Comparison of ENCODE assay signal across 7 mouse cellular contexts in genomic region chr8:84255858-84256257, GRCm38 (mm10). TPM values are rescaled to one million over a fixed set of nuclear protein-coding genes. Genes with fewer than 3 reads are reported as not detected.
DNase-seq lines count a peak whose midpoint lies in the region; ATAC-seq and TF ChIP-seq lines count a peak whose summit lies in the region.

No protein-coding gene starts in this region.

- no peak for TF ChIP-seq CTCF in embryonic fibroblast, embryonic 13.5 days (IDR thresholded peaks at IDR 0.05; ENCODE audit: borderline replicate concordance, insufficient read depth, low read length)

- H3K4me3 ChIP-seq in neural tube, embryonic 11.5 days (ENCODE audit: low read depth, low read length): peak overlapping the region; percentile 81; the same call in 1 of the 2 replicates
- peak overlapping the region; percentile 64 for H3K4me3 ChIP-seq in embryonic fibroblast, embryonic 13.5 days (ENCODE audit: insufficient read depth, low read length)
- H3K4me3 ChIP-seq in limb, embryonic 13.5 days: peak overlapping the region; percentile 85
- H3K4me3 ChIP-seq in stomach, embryonic 14.5 days (ENCODE audit: low read depth, low read length): peak overlapping the region; percentile 79; the same call in 1 of the 2 replicates

- H3K4me1 ChIP-seq in neural tube, embryonic 11.5 days (ENCODE audit: control insufficient read depth, insufficient read depth, low read length): peaks cover 9% of the 10 kb centered on the region; the same call in 1 of the 2 replicates
- peaks cover 5% of the 10 kb centered on the region; the same call in 1 of the 2 replicates for H3K4me1 ChIP-seq in embryonic fibroblast, embryonic 13.5 days (ENCODE audit: control insufficient read depth, insufficient read depth, low read length)
- H3K4me1 ChIP-seq in limb, embryonic 13.5 days: peaks cover 16% of the 10 kb centered on the region
- peaks cover 11% of the 10 kb centered on the region for H3K4me1 ChIP-seq in stomach, embryonic 14.5 days (ENCODE audit: control insufficient read depth, insufficient read depth, low read length)

- peak overlapping the region; percentile 98 for H3K4me2 ChIP-seq in neural tube, embryonic 11.5 days (ENCODE audit: low read depth)
- H3K4me2 ChIP-seq in limb, embryonic 13.5 days (replicated peaks): peak overlapping the region; percentile 94
- H3K4me2 ChIP-seq in stomach, embryonic 14.5 days (replicated peaks; ENCODE audit: low read depth, low read length): peak overlapping the region; percentile 89

- no peak overlapping the region for H3K27ac ChIP-seq in neural tube, embryonic 11.5 days (ENCODE audit: low read depth, low read length)
- no peak overlapping the region for H3K27ac ChIP-seq in embryonic fibroblast, embryonic 13.5 days (ENCODE audit: insufficient read depth, low read length)
- H3K27ac ChIP-seq in limb, embryonic 13.5 days: peak overlapping the region; percentile 58; the same call in 1 of the 2 replicates
- H3K27ac ChIP-seq in stomach, embryonic 14.5 days (ENCODE audit: low read length): no peak overlapping the region

- no peak for TF ChIP-seq POLR2A in embryonic fibroblast, embryonic 13.5 days (IDR thresholded peaks at IDR 0.05; ENCODE audit: low read depth, low read length)

- peaks cover 22% of the 10 kb centered on the region; the same call in 1 of the 2 replicates for H3K36me3 ChIP-seq in neural tube, embryonic 11.5 days (ENCODE audit: control insufficient read depth, insufficient read depth, low read length)
- peaks cover 73% of the 10 kb centered on the region for H3K36me3 ChIP-seq in limb, embryonic 13.5 days
- H3K36me3 ChIP-seq in stomach, embryonic 14.5 days (ENCODE audit: control insufficient read depth, insufficient read depth, low read length): peaks cover 45% of the 10 kb centered on the region

- H3K9ac ChIP-seq in neural tube, embryonic 11.5 days (ENCODE audit: low read length): peak overlapping the region; percentile 79
- 0 out of 2 replicates have a peak overlapping the region, but pooled peaks have one; percentile 86 for H3K9ac ChIP-seq in limb, embryonic 13.5 days
- peak overlapping the region; percentile 70; the same call in 1 of the 2 replicates for H3K9ac ChIP-seq in stomach, embryonic 14.5 days (replicated peaks; ENCODE audit: low read depth, low read length)

- no peak for ATAC-seq in neural tube, embryonic 11.5 days (ENCODE audit: insufficient read depth, low FRiP score, low TSS enrichment)
- ATAC-seq in limb, embryonic 13.5 days (ENCODE audit: low FRiP score, low read depth): no peak
- ATAC-seq in stomach, embryonic 14.5 days (ENCODE audit: insufficient number of reproducible peaks, insufficient read depth, low FRiP score, low read depth): no peak

- 88% methylated on average over 3 of the region's 3 CpGs for WGBS in neural tube, embryonic 11.5 days
- 77% methylated on average over 3 of the region's 3 CpGs for WGBS in limb, embryonic 13.5 days
- WGBS in stomach, embryonic 14.5 days: 80% methylated on average over 3 of the region's 3 CpGs

- H3K9me3 ChIP-seq in neural tube, embryonic 11.5 days (ENCODE audit: control insufficient read depth, low read length): no peaks in the 10 kb centered on the region
- H3K9me3 ChIP-seq in limb, embryonic 13.5 days: no peaks in the 10 kb centered on the region
- H3K9me3 ChIP-seq in stomach, embryonic 14.5 days (ENCODE audit: control insufficient read depth, low read depth, low read length): no peaks in the 10 kb centered on the region

- no peaks in the 10 kb centered on the region for H3K27me3 ChIP-seq in neural tube, embryonic 11.5 days (ENCODE audit: control insufficient read depth, insufficient read depth, low read length)
- no peaks in the 10 kb centered on the region for H3K27me3 ChIP-seq in limb, embryonic 13.5 days
- no peaks in the 10 kb centered on the region for H3K27me3 ChIP-seq in stomach, embryonic 14.5 days (ENCODE audit: control insufficient read depth, insufficient read depth, low read length)

- no peak for DNase-seq in neural tube, embryonic 11.5 days (ENCODE audit: low spot score)
- no peak for DNase-seq in neural tube, embryonic 10.5 days (ENCODE audit: extremely low spot score, low spot score)
- no peak for DNase-seq in frontal cortex, postnatal 14 days (ENCODE audit: low spot score in 2 of 2)
- DNase-seq in gastrocnemius, postnatal 25 days: no peak

RNA-seq across cellular contexts. Expression of gene Mri1, which starts 1.3 kb away (rescaled TPM):
- 50.7 and 55.9 TPM in 2 replicates for polyA plus RNA-seq in neural tube, embryonic 11.5 days (2014; fragmentation: Nextera tagmentation; extraction: Ambion mirVana)
- polyA plus RNA-seq in embryonic fibroblast, embryonic 13.5 days (2011; ENCODE audit: insufficient read length, low read depth, missing spikeins): 16.7 and 25.1 TPM in 2 replicates
- polyA plus RNA-seq in limb, embryonic 13.5 days (2015; fragmentation: Nextera tagmentation; extraction: Ambion mirVana): 70.9 and 73.9 TPM in 2 replicates
- polyA plus RNA-seq in stomach, embryonic 14.5 days (2014; fragmentation: Nextera tagmentation; extraction: Ambion mirVana): 69.7 and 73.7 TPM in 2 replicates
- total RNA-seq in gastrocnemius, postnatal 25 days (2021): 10 to 100 TPM; 10.1 to 16.5 TPM

RNA-seq across cellular contexts. Expression of gene D8Ertd738e, which starts 6.3 kb away (rescaled TPM):
- polyA plus RNA-seq in neural tube, embryonic 11.5 days (2014; fragmentation: Nextera tagmentation; extraction: Ambion mirVana): 301 and 323 TPM in 2 replicates
- polyA plus RNA-seq in embryonic fibroblast, embryonic 13.5 days (2011; ENCODE audit: insufficient read length, low read depth, missing spikeins): 98.2 and 104 TPM in 2 replicates
- 325 and 338 TPM in 2 replicates for polyA plus RNA-seq in limb, embryonic 13.5 days (2015; fragmentation: Nextera tagmentation; extraction: Ambion mirVana)
- 341 and 358 TPM in 2 replicates for polyA plus RNA-seq in stomach, embryonic 14.5 days (2014; fragmentation: Nextera tagmentation; extraction: Ambion mirVana)
- total RNA-seq in gastrocnemius, postnatal 25 days (2021): 100 to 1,000 TPM; 174 to 185 TPM

RNA-seq across cellular contexts. Expression of gene Ccdc130, which starts 14.3 kb away (rescaled TPM):
- polyA plus RNA-seq in neural tube, embryonic 11.5 days (2014; fragmentation: Nextera tagmentation; extraction: Ambion mirVana): 21.4 and 26.6 TPM in 2 replicates
- 12.0 and 12.1 TPM in 2 replicates for polyA plus RNA-seq in embryonic fibroblast, embryonic 13.5 days (2011; ENCODE audit: insufficient read length, low read depth, missing spikeins)
- 18.0 and 21.0 TPM in 2 replicates for polyA plus RNA-seq in limb, embryonic 13.5 days (2015; fragmentation: Nextera tagmentation; extraction: Ambion mirVana)
- 20.2 and 20.7 TPM in 2 replicates for polyA plus RNA-seq in stomach, embryonic 14.5 days (2014; fragmentation: Nextera tagmentation; extraction: Ambion mirVana)
- total RNA-seq in gastrocnemius, postnatal 25 days (2021): 1 to 10 TPM; 6.8 to 7.7 TPM

RNA-seq across cellular contexts. Expression of gene Zswim4, which starts 19.0 kb away (rescaled TPM):
- 34.9 and 35.5 TPM in 2 replicates for polyA plus RNA-seq in neural tube, embryonic 11.5 days (2014; fragmentation: Nextera tagmentation; extraction: Ambion mirVana)
- 7.3 and 10.9 TPM in 2 replicates for polyA plus RNA-seq in embryonic fibroblast, embryonic 13.5 days (2011; ENCODE audit: insufficient read length, low read depth, missing spikeins)
- 23.5 and 23.9 TPM in 2 replicates for polyA plus RNA-seq in limb, embryonic 13.5 days (2015; fragmentation: Nextera tagmentation; extraction: Ambion mirVana)
- 9.3 and 9.5 TPM in 2 replicates for polyA plus RNA-seq in stomach, embryonic 14.5 days (2014; fragmentation: Nextera tagmentation; extraction: Ambion mirVana)
- 1 to 10 TPM; 6.2 to 6.3 TPM for total RNA-seq in gastrocnemius, postnatal 25 days (2021)
